Mouse (Mus musculus) megakaryocyte-erythroid progenitor cell, adult 5-6 weeks (primary cell): Measurements from ENCODE around the gene Coro1a. TPM values are rescaled to one million over a fixed set of nuclear protein-coding genes. Genes with fewer than 3 reads are reported as not detected.

Experiments
- ATAC-seq: replicated peaks from 2 replicates; pipeline ENCODE4 v1.8.0; 2016; ENCODE audit warnings: mild to moderate bottlenecking, inconsistent platforms; ENCODE audit not compliant: severe bottlenecking, poor library complexity, low FRiP score, low TSS enrichment
- total RNA-seq, 2 experiments: library from RNA; stranded (forward) in 1 of 2; stranded (reverse) in 1 of 2; fragments of 200-1000, 215-1000 nt in 1 of 2; fragments of >200 nt in 1 of 2; fragmentation: Nextera tagmentation in 1 of 2; gene quantifications; 2 replicates each; pipeline ENCODE4 v1.2.3; 2014 to 2017

Gene Coro1a
- total RNA-seq, 2 experiments from 2014 or later = 31.8 to 41.2 TPM

DNA sequence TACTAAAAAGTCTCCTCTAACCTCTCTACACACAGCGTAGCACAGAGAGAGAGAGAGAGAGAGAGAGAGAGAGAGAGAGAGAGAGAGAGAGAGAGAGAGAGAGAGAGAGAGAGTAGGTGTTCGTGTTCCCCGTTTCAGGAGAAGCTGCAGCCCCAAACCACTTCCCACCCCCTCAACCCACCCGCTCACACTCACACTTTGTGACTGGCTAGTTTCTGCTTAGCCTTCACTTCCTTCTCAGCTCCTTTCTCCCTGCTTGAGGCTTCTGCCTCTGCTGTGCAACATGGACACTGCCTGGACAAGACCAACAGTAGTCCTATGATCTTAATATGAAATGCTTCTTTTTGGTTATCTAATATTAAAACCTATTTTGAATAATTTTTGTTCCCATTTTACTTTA lies 2.7 kb upstream of the Coro1a start:
- no peak for ATAC-seq

DNA sequence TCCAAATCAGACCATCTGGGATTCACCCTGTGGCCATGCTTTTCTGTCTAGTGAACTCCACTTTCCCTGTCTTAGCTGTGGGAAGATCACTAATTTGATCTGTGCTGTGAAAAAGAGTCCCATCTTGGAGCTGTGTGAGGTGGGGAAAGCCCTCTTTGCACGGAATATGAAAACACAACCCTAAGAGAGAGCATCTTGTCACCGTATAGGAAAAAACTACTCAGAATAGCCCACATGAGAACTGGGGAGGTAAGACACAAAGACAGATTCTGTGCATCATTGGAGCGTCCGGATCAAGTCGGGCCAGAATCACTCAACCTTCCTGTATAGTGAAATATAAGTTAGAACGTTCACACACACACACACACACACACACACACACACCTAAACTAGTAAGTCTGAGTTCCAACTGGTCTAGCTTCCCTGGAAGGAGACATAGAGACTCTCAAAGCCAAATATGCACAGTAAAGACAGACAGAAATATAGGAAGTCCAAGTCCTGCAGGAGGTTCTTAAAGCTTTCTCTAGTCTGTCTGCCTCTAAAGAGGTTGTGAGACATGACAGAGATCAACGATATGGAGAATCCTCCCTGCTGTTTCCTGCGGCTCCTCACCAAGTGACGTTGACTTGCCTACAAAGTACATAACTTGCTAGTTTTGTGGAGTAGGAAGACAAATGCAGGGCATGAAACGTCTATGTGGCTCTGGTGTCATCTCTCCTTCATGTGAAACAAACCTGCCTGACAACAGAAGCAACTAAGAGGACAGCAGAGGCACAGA lies 777 bp upstream of the Coro1a start:
- no peak for ATAC-seq

DNA sequence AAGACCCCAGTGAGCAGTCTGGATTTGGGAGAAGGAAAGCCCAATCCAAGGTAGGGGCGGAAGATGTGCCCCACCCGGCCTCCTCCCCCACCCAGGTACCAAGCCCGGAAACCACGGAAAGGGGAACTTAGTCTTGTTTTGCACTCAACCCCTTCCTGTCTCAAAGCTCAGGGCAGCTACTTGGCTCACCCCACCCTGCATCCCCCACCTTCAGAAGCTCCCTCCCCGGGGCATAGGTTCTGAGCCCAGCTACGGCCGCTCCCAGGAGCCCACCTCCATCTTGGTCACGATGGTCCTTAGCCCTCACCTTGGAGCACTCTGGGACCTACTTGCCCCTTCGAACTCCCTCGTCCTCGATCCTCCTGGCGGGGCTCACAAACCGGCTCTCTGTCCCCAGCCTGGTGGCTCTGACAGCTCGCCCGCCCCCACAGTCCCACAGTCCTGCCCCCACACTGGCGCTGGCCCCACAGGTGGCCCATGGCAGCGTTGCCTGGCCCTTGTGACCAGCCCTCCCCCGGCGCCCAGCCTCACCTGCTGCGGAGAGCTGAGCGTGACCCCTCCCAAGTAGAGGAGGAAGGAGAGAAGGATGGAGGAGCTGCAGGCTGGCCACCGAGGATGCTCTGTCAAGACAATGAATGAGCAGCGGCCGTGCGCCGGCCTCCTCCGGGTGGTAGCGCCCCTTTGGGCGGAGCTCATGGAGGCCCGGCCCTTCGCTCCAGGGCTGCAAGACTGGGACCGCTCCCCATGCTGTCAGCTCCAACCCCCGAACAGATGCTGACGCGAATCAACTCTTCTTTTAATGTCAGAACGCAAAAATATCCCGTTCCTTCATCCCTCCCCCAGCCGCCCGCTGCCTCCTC lies 3.2 kb downstream of the Coro1a start:
- ATAC-seq = peak; percentile 61

DNA sequence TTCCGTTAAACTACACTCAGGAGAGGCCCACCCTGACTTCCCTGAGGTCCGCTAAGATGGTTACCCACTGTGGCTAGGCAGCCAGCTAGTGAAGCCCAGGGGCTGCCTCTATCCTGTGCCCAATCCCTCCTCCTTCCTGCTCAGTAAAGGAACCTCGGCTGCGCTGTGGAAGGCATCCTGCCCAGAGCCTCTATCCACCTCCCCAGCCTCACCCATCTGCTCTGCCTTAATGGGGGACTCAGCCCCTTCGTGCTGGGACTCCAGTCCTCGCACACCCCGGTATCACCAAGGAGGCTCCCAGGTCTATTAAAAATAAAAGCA lies 3.9 kb downstream of the Coro1a start:
- ATAC-seq = no peak

DNA sequence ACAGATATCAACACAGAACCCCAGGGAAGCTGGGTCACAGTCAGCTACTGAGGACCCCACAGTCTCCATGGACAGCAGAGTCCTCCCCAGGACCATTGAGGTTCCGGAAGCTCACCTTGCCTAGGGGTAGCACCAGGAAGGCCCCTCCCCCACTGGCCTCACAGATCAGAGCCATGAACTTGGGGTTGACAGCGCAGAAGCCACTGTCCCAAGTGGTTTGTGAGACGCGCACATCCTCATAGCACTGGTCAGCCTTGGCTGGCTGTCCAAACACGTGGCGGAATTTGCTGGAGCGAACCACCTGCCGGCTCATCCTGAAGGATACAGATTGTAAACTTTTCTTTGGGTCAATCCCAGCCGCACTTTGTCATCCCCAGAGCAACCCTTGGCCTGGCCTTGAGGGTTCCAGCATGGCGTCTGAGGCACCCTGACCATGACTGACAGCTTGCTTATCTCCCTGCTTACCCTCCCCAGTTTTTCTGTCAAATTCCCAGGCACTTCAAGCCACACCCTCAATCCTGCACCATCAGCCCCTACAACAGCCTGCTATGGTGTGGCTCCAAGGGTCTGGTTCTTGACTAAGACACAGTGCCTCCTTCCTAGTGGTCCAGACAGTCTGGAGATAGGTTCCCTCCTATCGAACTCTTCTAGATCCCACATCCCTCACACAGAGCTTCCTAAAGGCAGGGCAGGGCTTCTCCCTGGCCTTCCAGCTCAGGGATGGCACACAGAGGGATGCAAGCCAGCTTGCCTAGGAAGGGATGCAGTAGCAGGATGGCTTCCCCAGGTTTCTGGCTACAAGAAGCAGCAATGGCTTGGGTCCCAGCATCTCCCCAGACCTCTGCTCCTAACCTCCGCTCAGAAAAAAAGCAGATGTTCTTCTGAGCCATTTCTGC lies 4.5 kb downstream of the Coro1a start:
- ATAC-seq = no peak

DNA sequence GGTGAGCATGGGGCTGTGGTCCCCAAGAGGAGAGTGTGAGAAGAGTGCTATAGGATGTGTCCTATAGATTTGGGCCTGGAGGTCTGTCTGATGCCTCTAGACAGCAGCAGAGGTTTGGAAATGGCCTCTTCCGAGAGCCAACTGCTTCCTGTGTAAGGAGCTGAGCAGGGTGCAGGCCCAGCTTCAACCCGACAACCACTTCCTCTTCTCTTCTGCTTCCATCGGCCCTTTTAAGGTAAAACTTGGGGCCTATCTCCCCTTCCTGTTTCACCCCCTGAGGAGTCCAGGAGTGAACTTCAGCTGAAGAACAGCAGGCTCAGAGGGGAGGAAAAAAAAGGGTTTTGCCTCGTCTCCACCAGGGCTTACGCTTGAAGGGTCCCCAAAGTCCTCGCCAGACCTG lies 5.2 kb downstream of the Coro1a start:
- no peak for ATAC-seq

DNA sequence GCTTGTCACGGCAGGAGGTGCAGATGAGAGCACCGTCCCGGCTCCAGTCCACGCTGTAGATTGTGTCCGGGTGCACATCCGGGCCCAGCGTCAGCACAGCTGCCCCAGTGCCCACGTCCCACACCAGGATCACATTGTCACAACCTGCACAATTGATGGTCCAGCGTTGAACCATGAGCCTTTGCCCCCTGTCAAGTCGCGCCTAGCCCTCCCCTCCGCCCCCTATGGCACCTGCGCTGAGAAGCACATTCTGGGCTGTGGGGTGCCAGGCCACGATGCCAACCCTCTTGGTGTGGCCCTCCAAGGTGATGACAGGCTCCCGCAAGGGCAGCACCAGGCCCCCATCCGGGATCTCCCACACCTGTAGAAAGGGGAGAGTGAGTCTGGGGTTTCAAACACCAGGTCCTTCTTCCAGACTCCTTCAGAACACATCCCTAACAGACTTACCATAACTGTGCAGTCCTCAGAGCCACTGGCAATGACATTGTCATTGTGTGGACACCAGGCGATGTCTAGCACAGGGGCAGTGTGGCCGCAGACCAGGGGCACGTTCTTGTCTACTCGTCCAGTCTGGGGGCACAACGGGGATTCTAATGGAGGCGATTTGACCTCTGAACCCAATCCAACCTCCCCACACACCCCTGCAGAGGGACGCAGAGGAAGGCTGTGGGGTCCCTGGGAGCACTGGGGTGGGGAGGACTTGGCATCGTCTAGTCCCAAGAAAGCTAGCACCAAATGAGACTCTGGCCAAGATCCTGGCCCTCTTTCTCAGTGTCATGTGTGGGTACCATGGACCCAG lies 5.8 kb downstream of the Coro1a start:
- ATAC-seq = 0 out of 2 replicates have a peak, but pooled peaks have one; percentile 5

DNA sequence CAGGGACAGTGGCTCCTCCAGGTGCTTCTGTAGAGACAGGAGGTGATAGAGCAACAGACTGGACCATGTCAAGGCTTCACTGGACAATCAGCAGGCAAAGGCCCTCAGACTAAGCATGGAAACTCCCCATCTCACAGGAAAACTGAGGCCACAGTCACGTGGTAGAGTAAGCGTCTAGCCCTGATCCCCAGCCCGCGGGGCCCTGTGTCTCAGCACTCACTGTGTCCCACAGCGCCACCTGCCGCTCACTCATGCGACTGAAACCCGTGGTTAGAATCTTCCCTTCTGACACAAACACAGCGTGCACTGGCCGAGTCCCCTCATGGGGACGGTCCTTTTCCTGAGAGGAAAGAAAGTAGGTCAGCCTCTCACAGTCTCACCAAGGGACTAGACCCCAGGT lies 6.5 kb downstream of the Coro1a start:
- ATAC-seq = peak; percentile 73

DNA sequence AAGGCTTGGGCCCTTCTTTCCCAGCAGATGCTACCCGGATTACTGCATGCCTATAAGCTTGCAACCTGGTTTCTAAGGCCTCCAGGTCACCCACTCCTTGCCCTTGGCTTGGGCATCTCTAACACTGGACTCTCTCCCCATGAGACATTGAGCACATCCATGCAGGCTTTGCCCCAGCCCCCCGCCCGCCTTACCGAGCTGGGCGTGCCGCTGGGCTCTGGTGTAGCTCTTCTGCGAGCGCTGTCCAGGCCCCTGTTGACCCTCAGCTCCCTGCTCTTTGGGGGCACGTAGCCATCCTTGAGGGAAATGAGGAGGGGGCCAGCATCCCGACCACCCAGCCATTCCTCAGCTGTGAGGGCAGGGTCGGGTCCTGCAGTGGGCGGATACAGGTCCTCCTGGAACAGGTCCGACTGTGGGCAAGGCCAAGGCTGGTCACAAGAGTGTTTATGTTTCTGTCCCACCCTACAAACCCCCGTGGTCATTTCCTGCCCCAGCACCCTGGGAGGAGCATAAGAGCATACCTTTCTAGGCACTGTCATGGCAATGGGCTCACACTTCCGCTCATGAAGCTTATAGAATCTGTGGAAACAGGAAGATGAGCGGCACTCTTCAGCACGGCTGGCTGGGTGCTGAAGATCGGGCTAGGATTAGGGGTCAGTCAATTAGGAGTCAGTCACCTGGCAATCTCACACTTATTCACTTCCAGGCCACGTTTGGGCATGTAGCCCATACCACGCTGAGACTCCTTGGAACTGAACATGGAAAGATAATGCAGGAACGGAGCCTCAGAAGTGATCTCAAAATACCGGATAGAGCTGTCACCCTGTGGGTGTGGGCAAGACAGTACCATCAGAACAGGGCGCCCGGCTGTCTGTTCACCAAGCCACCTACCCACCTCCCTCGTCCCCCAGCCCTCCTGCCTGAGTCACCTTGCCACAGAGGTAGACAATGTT lies 7.2 kb downstream of the Coro1a start:
- ATAC-seq = no peak

DNA sequence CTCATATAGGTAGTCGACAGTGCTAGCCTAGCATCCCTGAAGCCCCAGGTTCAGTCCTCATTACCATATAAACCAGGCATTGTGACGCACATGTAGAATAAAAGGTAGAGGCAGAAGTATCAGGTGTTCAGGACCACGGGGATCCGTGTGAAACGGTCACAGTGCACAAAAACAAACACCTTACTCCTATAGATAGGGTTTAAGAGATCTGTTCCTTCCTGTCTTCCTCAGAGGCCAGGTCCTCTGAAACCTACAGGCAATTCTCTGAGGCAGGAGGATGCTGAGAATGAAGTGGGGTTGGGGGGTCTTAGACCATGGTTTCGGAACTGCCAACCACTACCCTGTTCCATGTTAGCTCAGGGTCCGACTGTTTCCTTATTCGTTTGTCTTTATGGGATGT lies 9.7 kb downstream of the Coro1a start:
- no peak for ATAC-seq

DNA sequence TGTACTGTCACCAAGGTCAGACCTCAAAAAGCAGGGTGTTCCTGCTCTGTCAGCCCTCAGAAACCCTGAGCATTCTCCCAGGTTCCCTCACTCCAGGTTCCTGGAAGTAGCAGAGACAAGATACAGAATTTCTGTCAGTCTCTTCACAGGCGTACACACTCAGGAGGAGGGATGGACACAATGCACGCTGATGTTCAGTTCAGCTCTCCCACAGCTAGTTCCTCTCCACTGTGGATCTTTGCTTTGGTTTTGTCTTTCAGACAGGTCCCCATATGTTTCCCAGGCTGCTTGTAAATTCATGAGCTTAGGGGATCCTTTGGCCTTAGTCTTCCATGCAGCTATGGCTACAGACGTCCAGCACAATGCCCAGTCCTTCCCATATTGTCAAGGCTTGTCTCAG lies 10.7 kb downstream of the Coro1a start:
- ATAC-seq = no peak

DNA sequence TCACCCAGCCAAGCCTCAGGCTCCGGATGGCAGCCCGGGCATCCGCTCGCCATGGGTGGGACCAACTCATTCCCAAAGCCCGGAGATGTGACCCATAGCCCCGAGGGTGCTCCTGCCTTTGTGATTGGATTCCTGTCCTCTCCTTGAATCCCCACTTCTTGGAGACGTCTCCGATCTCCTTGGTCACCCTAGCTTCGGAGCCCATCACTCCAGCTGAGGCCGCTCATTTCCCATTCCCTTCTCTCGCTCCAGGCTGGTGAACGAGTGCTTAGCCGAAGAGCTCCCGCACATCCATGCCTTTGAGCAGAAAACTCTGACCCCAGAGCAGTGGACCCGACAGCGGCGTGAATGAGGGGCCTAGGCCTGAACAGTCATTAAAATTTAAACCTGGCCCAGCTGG lies 11.3 kb downstream of the Coro1a start:
- no peak for ATAC-seq

DNA sequence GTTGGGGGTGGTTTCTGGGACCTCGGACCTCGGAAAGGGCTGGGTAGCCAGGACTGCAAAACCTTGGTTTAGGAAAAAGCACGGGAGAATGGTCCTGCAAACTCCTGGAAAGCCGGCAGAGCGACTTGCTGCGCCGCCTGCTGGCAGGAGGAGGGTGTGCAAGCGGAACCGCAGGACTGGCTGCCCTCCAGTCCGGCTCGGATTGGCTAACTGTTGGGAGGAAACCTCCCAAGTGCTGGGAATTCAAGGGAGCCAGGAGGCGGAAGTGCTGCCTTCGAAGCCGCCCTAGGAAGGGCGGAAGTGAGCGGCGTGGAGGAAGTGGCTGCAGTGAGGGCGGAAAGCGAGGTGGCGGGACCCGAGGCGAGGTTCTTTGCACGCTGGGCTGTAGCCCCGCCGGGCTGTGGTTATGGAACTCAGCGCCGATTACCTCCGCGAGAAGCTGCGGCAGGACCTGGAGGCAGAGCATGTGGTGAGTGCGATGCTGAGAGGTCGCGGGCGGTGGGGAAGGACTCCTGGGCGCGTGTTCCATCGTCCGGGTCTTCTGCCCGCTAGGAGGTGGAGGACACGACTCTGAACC lies 11.9 kb downstream of the Coro1a start, which contains the start of gene Slx1b:
Slx1b (minus strand) TSS at position 154 of the 577 bp plus-strand sequence.
- ATAC-seq = peak; percentile 91

DNA sequence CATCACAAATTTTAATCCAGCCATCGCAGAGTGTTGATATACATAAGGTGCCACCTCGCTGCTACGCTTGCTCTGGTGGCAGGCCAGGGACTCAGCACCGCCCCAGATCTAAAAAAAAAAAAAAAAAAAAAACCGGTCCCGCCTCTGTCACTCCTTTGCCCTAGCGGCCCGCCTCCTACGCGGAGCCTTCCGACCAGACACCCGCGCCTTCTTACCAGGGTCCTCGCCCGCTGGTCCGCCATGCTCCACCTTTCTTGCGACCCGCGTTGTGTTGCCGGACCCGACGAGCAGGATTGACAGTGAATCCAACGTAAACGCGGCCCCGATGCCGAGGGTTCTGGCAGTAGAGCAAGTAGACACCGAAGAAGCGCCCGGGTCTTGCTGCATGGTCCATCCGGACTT lies 12.4 kb downstream of the Coro1a start, which contains the start of gene Bola2:
Bola2 (plus strand) TSS at position 192 of the 402 bp plus-strand sequence.
- ATAC-seq = peak; percentile 76

DNA sequence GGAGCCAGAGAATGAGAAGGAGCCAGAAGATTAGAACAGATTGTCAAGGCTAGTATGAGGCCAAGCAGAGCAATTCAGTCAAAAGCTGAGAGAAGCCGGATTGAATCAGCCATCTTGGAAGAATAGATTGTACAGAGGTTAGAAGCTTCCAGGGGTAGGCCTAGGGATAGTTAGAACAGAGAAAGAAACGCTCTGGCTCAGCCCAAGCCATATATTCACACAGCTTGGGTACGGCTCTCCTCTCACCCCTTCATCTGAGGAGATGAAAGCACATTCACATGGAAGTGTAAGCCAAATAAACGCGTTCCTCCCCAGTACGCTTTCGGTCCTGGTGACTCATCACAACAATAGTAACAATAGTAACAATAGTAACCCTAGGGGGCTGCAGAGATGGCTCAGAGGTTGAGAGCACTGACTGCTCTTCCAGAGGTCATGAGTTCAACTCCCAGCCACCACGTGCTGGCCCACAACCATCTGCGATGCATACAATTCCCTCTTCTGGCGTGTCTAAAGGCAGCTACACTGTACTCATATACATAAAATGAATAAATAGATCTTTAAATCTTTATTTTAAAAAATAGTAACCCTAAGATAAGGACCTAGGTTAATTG lies 13.0 kb downstream of the Coro1a start:
- no peak for ATAC-seq

DNA sequence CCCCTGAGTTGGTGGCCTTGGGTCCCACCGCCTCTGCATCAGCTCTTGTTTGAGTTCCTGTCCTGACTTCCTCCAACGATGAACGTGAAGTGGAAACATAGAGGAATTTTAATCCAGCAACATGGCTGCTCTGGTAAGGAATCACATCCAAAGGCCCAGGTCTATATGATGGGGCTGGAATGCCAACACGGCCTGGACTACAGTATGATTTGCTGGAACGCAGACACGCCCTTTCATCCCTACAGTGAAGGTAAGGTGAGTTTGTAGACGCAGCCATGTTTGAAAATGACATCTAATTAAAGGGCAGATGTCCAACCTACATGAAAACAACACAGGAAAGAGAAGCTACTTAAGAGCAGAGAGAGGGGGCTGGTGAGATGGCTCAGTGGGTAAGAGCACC lies 13.8 kb downstream of the Coro1a start:
- ATAC-seq = no peak

DNA sequence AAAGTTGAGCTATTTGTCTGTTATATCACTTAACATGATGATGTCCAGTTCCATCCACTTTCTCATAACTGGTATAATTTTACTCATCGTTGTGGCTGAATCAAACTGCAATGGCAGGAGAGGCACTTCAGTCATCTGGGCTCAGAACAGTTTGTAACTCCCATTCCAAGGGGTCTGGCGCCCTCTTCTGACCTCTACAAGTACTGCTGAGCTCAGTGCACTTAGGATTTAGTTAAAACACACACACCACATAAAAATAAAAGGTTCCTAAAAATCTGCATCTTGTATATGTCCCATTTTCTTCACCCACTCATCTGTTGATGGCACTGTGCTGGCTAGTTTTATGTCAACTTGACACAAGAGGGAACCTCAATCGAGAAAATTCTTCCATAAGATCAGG lies 14.3 kb downstream of the Coro1a start:
- ATAC-seq = no peak
